Mouse (Mus musculus) 3134 (cell line): Measurements from ENCODE around the gene Lrsam1.
A peak's percentile ranks its signal among the peaks of the same experiment; 100 is the strongest.

ENCODE experiments used
- DNase-seq: peaks from one replicate; pipeline ENCODE4 v3.0.0-alpha.2; 2011; ENCODE audit warnings: low spot score; ENCODE audit not compliant: insufficient read length; ENCODE audit errors: extremely low read depth

The Lrsam1 gene

GRCm38 (mm10) chr2:32966689-32967631, 5.5 kb upstream of the Lrsam1 start:
- DNase-seq: peak; percentile 94

GRCm38 (mm10) chr2:32966184-32966688, 4.8 kb upstream of the Lrsam1 start:
- DNase-seq: no peak

- no peak for DNase-seq
These were observed 4.2 kb upstream of the Lrsam1 start for GRCm38 (mm10) chr2:32965511-32966183.

- DNase-seq: no peak
These were observed 3.4 kb upstream of the Lrsam1 start for GRCm38 (mm10) chr2:32964659-32965457.

GRCm38 (mm10) chr2:32963981-32964380, 2.6 kb upstream of the Lrsam1 start:
- DNase-seq: no peak

- DNase-seq: no peak
These were observed 2.1 kb upstream of the Lrsam1 start for GRCm38 (mm10) chr2:32963544-32963943.

GRCm38 (mm10) chr2:32962875-32963220, 1.4 kb upstream of the Lrsam1 start:
- no peak for DNase-seq

GRCm38 (mm10) chr2:32962062-32962874, 854 bp upstream of the Lrsam1 start:
- no peak for DNase-seq

- DNase-seq: no peak
These were observed 1.1 kb downstream of the Lrsam1 start for GRCm38 (mm10) chr2:32960273-32960672.

GRCm38 (mm10) chr2:32957344-32957743, 4.1 kb downstream of the Lrsam1 start:
- DNase-seq: no peak

GRCm38 (mm10) chr2:32954581-32954980, 6.8 kb downstream of the Lrsam1 start:
- no peak for DNase-seq

- DNase-seq: no peak
These were observed 14.0 kb downstream of the Lrsam1 start for GRCm38 (mm10) chr2:32947454-32947853.

GRCm38 (mm10) chr2:32940483-32940882, 20.9 kb downstream of the Lrsam1 start:
- no peak for DNase-seq

- no peak for DNase-seq
These were observed 22.0 kb downstream of the Lrsam1 start for GRCm38 (mm10) chr2:32939418-32939817.

- DNase-seq: no peak
These were observed 22.7 kb downstream of the Lrsam1 start for GRCm38 (mm10) chr2:32938741-32939140.

GRCm38 (mm10) chr2:32931730-32932129, 29.7 kb downstream of the Lrsam1 start:
- DNase-seq: no peak

GRCm38 (mm10) chr2:32928947-32929829, 32.2 kb downstream of the Lrsam1 start:
- DNase-seq: no peak

- DNase-seq: peak; percentile 73
These were observed 33.0 kb downstream of the Lrsam1 start for GRCm38 (mm10) chr2:32928235-32928946.
